ENCODE assay signal across 28 mouse cellular contexts in the genomic region with DNA sequence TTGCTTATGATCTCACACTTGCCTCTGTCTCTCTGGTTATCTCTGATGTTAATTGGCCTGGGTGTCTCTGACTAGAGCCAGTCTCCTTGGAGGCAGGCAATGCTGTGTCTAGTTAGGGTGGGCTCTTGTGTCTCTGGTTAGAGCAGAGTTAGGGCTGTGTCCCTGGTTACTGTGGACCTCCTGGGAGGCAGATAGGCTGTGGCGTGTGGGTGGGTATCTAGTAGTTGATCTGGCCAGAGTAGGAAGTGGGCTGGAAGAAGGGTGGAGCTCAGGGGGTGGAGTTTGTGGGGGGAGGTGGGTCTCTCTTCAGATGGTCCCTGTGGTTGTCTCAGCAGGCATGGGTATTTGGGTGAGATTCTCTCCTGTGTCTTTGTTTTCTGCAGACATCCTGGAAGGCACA. TPM values are rescaled to one million over a fixed set of nuclear protein-coding genes. Genes with fewer than 3 reads are reported as not detected.
DNase-seq lines count a peak whose midpoint lies in the region; ATAC-seq and TF ChIP-seq lines count a peak whose summit lies in the region.
"Had no signal": no experiment of that assay in that cellular context is flagged by ENCODE, and none has a peak within 500 bp of the region (broad histone marks: within the 10 kb centered on the region; RNA-seq: fewer than 3 reads in every experiment).

No protein-coding gene starts in this region.

- no peak overlapping the region for H3K9ac ChIP-seq in liver, embryonic 13.5 days
- no peak overlapping the region for H3K9ac ChIP-seq in kidney, embryonic 14.5 days (ENCODE audit: low read depth, low read length)
- H3K9ac ChIP-seq: embryonic facial prominence, embryonic 13.5 days; forebrain, embryonic 12.5 days; heart, embryonic 15.5 days; kidney, embryonic 15.5 days; limb, embryonic 13.5 days; liver, embryonic 15.5 days; midbrain, embryonic 13.5 days; neural tube, embryonic 12.5 days had no signal

- no peak for TF ChIP-seq POLR2A in thymus, adult 2 months (IDR thresholded peaks at IDR 0.05; ENCODE audit: control insufficient read depth, extremely low read depth, insufficient read depth, low read length, poor library complexity)

- TF ChIP-seq CTCF in thymus, adult 2 months (IDR thresholded peaks at IDR 0.05; ENCODE audit: borderline replicate concordance, control insufficient read depth, extremely low read depth, insufficient read depth, low read length, poor library complexity): no peak

- peak; percentile 29; the same call in 1 of the 2 replicates for ATAC-seq in liver, embryonic 13.5 days (ENCODE audit: low read depth)
- ATAC-seq in hematopoietic stem cell, adult 5-6 weeks (replicated peaks in 1 of 2; ENCODE audit: insufficient read depth in 1 of 2, low FRiP score in 2 of 2, low TSS enrichment in 1 of 2, low read depth in 1 of 2, poor library complexity in 2 of 2, severe bottlenecking in 2 of 2): peak; percentile 73 to 78
- ATAC-seq in kidney, embryonic 14.5 days (ENCODE audit: low FRiP score, low TSS enrichment): no peak
- ATAC-seq: hindbrain, postnatal 0 days; intestine, postnatal 0 days; midbrain, embryonic 13.5 days; Patski had no signal

- H3K4me3 ChIP-seq in liver, embryonic 13.5 days (replicated peaks): no peak overlapping the region
- no peak overlapping the region for H3K4me3 ChIP-seq in thymus, adult 2 months (ENCODE audit: control insufficient read depth, insufficient read depth, low read length)
- H3K4me3 ChIP-seq in kidney, embryonic 14.5 days (ENCODE audit: low read length): no peak overlapping the region
- H3K4me3 ChIP-seq: embryonic facial prominence, embryonic 13.5 days; erythroblast, embryonic 14.5 days; forebrain, embryonic 12.5 days; heart, embryonic 15.5 days; hindbrain, embryonic 10.5 days; kidney, embryonic 15.5 days; limb, embryonic 13.5 days; liver, embryonic 15.5 days; midbrain, embryonic 13.5 days; neural tube, embryonic 12.5 days had no signal

- H3K27ac ChIP-seq in liver, embryonic 13.5 days: no peak overlapping the region
- H3K27ac ChIP-seq in thymus, adult 2 months (ENCODE audit: control insufficient read depth, insufficient read depth, low read length): no peak overlapping the region
- H3K27ac ChIP-seq in kidney, embryonic 14.5 days (ENCODE audit: low read depth, low read length): no peak overlapping the region
- H3K27ac ChIP-seq: embryonic facial prominence, embryonic 13.5 days; forebrain, embryonic 12.5 days; heart, embryonic 15.5 days; hindbrain, embryonic 10.5 days; hindbrain, postnatal 0 days; kidney, embryonic 15.5 days; limb, embryonic 13.5 days; liver, embryonic 15.5 days; macrophage; midbrain, embryonic 13.5 days; neural tube, embryonic 12.5 days had no signal

- no peak for DNase-seq in liver, embryonic 13.5 days
- DNase-seq in liver: no peak
- DNase-seq in thymus, postnatal 4 days: peak; percentile 16
- no peak for DNase-seq in thymus, adult 2 months
- DNase-seq in embryo, embryonic 10.5 days (ENCODE audit: low spot score): no peak
- DNase-seq: adrenal gland, postnatal 36 days; cerebellum, adult 11 months; cerebellum, adult 9-11 months; gastrocnemius, postnatal 36 days; kidney, postnatal 36 days; layer of hippocampus, postnatal 36 days; right cerebral cortex, postnatal 14 days had no signal

- no peaks in the 10 kb centered on the region for H3K9me3 ChIP-seq in liver, embryonic 13.5 days (replicated peaks)
- no peaks in the 10 kb centered on the region for H3K9me3 ChIP-seq in kidney, embryonic 14.5 days (ENCODE audit: control insufficient read depth, low read length)
- H3K9me3 ChIP-seq: embryonic facial prominence, embryonic 13.5 days; forebrain, embryonic 12.5 days; heart, embryonic 15.5 days; hindbrain, embryonic 10.5 days; kidney, embryonic 15.5 days; limb, embryonic 13.5 days; liver, embryonic 15.5 days; midbrain, embryonic 13.5 days; neural tube, embryonic 12.5 days had no signal

- H3K4me2 ChIP-seq in liver, embryonic 13.5 days: no peak overlapping the region
- H3K4me2 ChIP-seq in kidney, embryonic 14.5 days (replicated peaks; ENCODE audit: low read depth, low read length): no peak overlapping the region
- H3K4me2 ChIP-seq: embryonic facial prominence, embryonic 13.5 days; forebrain, embryonic 12.5 days; heart, embryonic 15.5 days; kidney, embryonic 15.5 days; limb, embryonic 13.5 days; liver, embryonic 15.5 days; midbrain, embryonic 13.5 days; neural tube, embryonic 12.5 days had no signal

- H3K36me3 ChIP-seq in liver, embryonic 13.5 days: no peaks in the 10 kb centered on the region
- H3K36me3 ChIP-seq in thymus, adult 2 months (ENCODE audit: control insufficient read depth, insufficient read depth, low read length): no peaks in the 10 kb centered on the region
- no peaks in the 10 kb centered on the region for H3K36me3 ChIP-seq in kidney, embryonic 14.5 days (ENCODE audit: control insufficient read depth, insufficient read depth, low read length)
- H3K36me3 ChIP-seq: embryonic facial prominence, embryonic 13.5 days; forebrain, embryonic 12.5 days; heart, embryonic 15.5 days; hindbrain, embryonic 10.5 days; kidney, embryonic 15.5 days; limb, embryonic 13.5 days; liver, embryonic 15.5 days; midbrain, embryonic 13.5 days; neural tube, embryonic 12.5 days had no signal

- 18% methylated on average over 1 of the region's 1 CpGs for WGBS in liver, embryonic 13.5 days (ENCODE audit: insufficient replicate concordance)
- WGBS in thymus, adult 2 months: 5% methylated on average over 1 of the region's 1 CpGs
- 38% methylated on average over 1 of the region's 1 CpGs for WGBS in kidney, embryonic 14.5 days

- no peaks in the 10 kb centered on the region for H3K4me1 ChIP-seq in liver, embryonic 13.5 days (replicated peaks)
- peaks cover 5% of the 10 kb centered on the region for H3K4me1 ChIP-seq in thymus, adult 2 months (replicated peaks; ENCODE audit: control insufficient read depth, insufficient read depth, low read length)
- no peaks in the 10 kb centered on the region for H3K4me1 ChIP-seq in kidney, embryonic 14.5 days (ENCODE audit: control insufficient read depth, insufficient read depth, low read length)
- H3K4me1 ChIP-seq: embryonic facial prominence, embryonic 13.5 days; heart, embryonic 15.5 days; hindbrain, embryonic 10.5 days; kidney, embryonic 15.5 days; limb, embryonic 13.5 days; liver, embryonic 15.5 days; neural tube, embryonic 12.5 days had no signal

- H3K27me3 ChIP-seq in liver, embryonic 13.5 days: no peaks in the 10 kb centered on the region
- no peaks in the 10 kb centered on the region for H3K27me3 ChIP-seq in thymus, adult 2 months (ENCODE audit: control insufficient read depth, insufficient read depth, low read length)
- H3K27me3 ChIP-seq in kidney, embryonic 14.5 days (ENCODE audit: control insufficient read depth, insufficient read depth, low read length): no peaks in the 10 kb centered on the region
- H3K27me3 ChIP-seq: embryonic facial prominence, embryonic 13.5 days; forebrain, embryonic 12.5 days; heart, embryonic 15.5 days; kidney, embryonic 15.5 days; limb, embryonic 13.5 days; liver, embryonic 15.5 days; midbrain, embryonic 13.5 days; neural tube, embryonic 12.5 days had no signal

RNA-seq across cellular contexts. Expression of gene Serinc1, which starts 33.9 kb away (rescaled TPM):
- polyA plus RNA-seq in liver, embryonic 13.5 days (2015; fragmentation: Nextera tagmentation; extraction: Ambion mirVana): 70.2 and 87.0 TPM in 2 replicates
- polyA plus RNA-seq in thymus, adult 2 months (2012; rRNA removed): 37.6 and 41.7 TPM in 2 replicates
- 99.4 and 147 TPM in 2 replicates for total RNA-seq in hematopoietic stem cell, adult 5-6 weeks (2017)
- polyA plus RNA-seq in kidney, embryonic 14.5 days (2014; fragmentation: Nextera tagmentation; extraction: Ambion mirVana): 124 and 154 TPM in 2 replicates
